Mouse (Mus musculus) midbrain, embryonic 15.5 days (tissue): ENCODE measurements around the gene Cds1. TPM values are rescaled to one million over a fixed set of nuclear protein-coding genes. Genes with fewer than 3 reads are reported as not detected.

Experiments used
- ATAC-seq: fragments of 200-750 bp; cut with Nextera tagmentation; replicated peaks from 2 replicates; pipeline ENCODE4 v1.8.0; 2017; ENCODE audit warnings: moderate TSS enrichment
- H3K27ac ChIP-seq: fragments of 300-500 bp; sonication (generic); 2 replicates; pipeline ENCODE4 v1.5.1; 2015; ENCODE audit warnings: mild to moderate bottlenecking, inconsistent platforms
- H3K27me3 ChIP-seq: fragments of 300-500 bp; sonication (generic); replicated peaks from 2 replicates; pipeline ENCODE4 v1.6.1; 2015; ENCODE audit warnings: inconsistent platforms
- H3K36me3 ChIP-seq: fragments of 300-500 bp; sonication (generic); replicated peaks from 2 replicates; pipeline ENCODE4 v1.6.1; 2015; ENCODE audit warnings: inconsistent platforms
- H3K4me1 ChIP-seq: fragments of 300-500 bp; sonication (generic); 2 replicates; pipeline ENCODE4 v1.6.1; 2015; ENCODE audit warnings: inconsistent platforms
- H3K4me2 ChIP-seq: fragments of 300-500 bp; sonication (generic); 2 replicates; pipeline ENCODE4 v1.6.1; 2015; ENCODE audit warnings: inconsistent platforms, mild to moderate bottlenecking, moderate library complexity
- H3K4me3 ChIP-seq: fragments of 300-500 bp; sonication (generic); 2 replicates; pipeline ENCODE4 v1.5.1; 2015; ENCODE audit warnings: mild to moderate bottlenecking, inconsistent platforms
- H3K9ac ChIP-seq: fragments of 300-500 bp; sonication (generic); 2 replicates; pipeline ENCODE4 v1.6.1; 2015; ENCODE audit warnings: mild to moderate bottlenecking, inconsistent platforms
- H3K9me3 ChIP-seq: fragments of 300-500 bp; sonication (generic); 2 replicates; pipeline ENCODE4 v1.6.1; 2016; ENCODE audit warnings: inconsistent platforms
- WGBS: fragments of 180-500 bp; shearing (Covaris S2); methylation state at CpG from one replicate; pipeline ENCODE4 v1.1.7; 2015; ENCODE audit warnings: mixed read lengths; 5-methylcytosine and 5-hydroxymethylcytosine counted together
- polyA plus RNA-seq: library from polyadenylated mRNA; unstranded; fragments of >200 nt; fragmentation: Nextera tagmentation; extraction: Ambion mirVana; gene quantifications from 2 replicates; pipeline ENCODE4 v1.2.1, GENCODE M21; 2015

The Cds1 gene
- polyA plus RNA-seq, 1 experiment from 2014 or later: 7.2 TPM

DNA sequence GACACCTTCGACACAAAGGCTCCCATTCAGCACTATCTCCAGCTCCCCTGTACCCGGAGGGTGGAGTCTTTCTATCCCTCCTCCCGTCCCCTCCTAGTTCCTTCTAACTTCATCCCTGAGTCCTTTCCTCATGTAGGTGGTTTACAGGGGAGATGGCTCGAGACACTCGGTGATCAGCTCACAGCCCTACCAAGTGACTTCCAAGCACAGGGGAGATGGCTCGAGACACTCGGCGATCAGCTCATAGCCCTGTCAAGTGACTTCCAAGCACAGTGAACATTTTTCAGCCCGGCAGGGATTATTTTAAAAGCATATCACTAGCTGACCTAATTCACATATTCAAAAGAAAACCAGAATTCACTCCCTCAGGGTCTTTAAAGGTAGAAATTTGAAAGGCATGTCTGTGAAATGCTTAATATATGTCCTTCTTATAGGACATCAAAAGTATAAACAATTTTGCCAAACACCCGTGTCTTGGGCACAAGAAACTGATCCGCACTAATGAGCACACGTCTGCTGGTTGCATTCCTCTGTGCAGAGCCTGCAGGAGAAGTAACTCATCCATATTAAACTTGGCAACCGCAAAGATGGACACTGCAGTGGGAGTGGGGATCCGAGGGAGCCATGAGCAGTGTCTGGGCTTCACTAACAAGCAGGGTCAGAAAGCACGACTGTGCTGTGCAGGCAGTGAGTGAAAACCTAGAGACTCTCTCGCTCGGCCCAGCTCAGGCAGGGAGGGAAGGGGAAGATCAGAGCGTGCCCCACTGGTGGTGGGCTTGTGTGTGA, 97.0 kb downstream of the Cds1 start:
- ATAC-seq: no peak; the same call in 1 of the 2 replicates
- 86% methylated on average over 18 of the region's 18 CpGs for WGBS
- Histone ChIP-seq H3K27ac (no peak overlapping the region), H3K4me3 (no peak overlapping the region), H3K9ac (no peak overlapping the region), H3K4me2 (no peak overlapping the region), H3K36me3 (peaks cover 56% of the 10 kb centered on the region), H3K27me3 (no peaks in the 10 kb centered on the region), H3K9me3 (no peaks in the 10 kb centered on the region), H3K4me1 (no peaks in the 10 kb centered on the region)

DNA sequence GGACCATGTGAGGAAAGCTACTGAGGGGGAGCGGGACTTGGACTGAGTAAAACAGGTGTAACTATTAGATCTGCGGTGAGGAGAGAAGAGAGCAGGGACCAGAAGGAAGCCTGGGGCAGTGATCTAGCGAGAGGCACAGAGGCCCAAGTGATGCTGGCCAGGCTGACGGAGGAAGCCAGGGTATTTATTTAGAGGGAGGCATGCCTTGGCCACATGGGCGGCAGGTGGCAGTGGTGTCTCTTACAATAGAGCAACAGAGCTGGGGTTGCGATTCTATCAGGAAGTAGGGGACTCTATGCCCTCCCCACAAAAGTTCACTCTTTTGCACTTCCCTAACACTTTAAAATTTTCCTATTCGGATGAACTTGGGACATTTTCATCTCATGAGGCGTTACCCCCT, 97.7 kb downstream of the Cds1 start:
- no peaks in the 10 kb centered on the region for H3K4me1 ChIP-seq
- WGBS: 83% methylated on average over 8 of the region's 8 CpGs
- H3K36me3 ChIP-seq: peaks cover 60% of the 10 kb centered on the region
- H3K9ac ChIP-seq: no peak overlapping the region
- no peak overlapping the region for H3K4me2 ChIP-seq
- H3K9me3 ChIP-seq: no peaks in the 10 kb centered on the region
- no peak overlapping the region for H3K27ac ChIP-seq
- no peak for ATAC-seq
- no peaks in the 10 kb centered on the region for H3K27me3 ChIP-seq
- H3K4me3 ChIP-seq: no peak overlapping the region

DNA sequence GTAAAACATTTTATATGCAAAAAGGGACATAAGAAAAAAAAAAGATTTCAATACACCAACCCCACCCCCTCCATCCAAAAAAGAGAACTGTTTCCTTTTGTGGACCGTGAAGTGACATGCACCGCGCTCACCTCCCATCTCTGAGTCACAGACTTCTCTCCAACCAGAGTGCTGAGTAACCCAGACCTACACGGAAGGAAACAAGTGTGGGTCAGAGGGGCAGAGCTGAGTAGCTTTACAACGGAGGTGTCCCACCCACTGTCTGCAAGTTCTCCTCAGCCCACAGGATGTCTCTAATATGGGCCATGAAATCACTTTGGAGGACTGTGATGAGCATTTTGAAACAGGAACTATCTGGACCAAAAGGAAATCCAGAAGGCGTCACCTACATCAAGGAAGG, 99.0 kb downstream of the Cds1 start:
- H3K4me2 ChIP-seq: no peak overlapping the region
- ATAC-seq: no peak
- no peaks in the 10 kb centered on the region for H3K4me1 ChIP-seq
- H3K27ac ChIP-seq: no peak overlapping the region
- H3K4me3 ChIP-seq: no peak overlapping the region
- no peaks in the 10 kb centered on the region for H3K27me3 ChIP-seq
- H3K9me3 ChIP-seq: no peaks in the 10 kb centered on the region
- H3K36me3 ChIP-seq: peaks cover 70% of the 10 kb centered on the region
- WGBS: 92% methylated on average over 6 of the region's 6 CpGs
- H3K9ac ChIP-seq: no peak overlapping the region

DNA sequence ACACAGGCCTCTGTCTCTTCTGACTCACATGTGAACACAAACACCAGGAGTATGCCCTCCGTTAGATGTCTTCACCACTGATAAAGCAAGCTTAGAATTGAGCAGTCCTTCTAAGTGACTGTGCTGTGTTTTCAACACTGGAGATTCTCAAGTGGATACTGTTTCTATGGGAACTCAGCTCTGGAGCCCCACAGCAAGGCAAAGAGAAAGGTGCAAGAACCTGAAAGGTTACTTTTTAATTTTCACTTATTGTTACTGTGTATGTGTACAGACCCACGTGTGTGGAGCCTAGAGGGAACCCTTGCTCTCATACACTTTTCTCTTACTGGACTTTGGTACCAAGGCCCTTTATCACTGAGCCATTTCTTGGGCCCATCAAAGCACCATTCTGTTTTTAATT, 101.8 kb downstream of the Cds1 start:
- Histone ChIP-seq H3K27me3 (no peaks in the 10 kb centered on the region), H3K4me1 (no peaks in the 10 kb centered on the region), H3K9me3 (no peaks in the 10 kb centered on the region), H3K27ac (no peak overlapping the region), H3K9ac (no peak overlapping the region), H3K4me2 (no peak overlapping the region), H3K36me3 (peaks cover 71% of the 10 kb centered on the region), H3K4me3 (no peak overlapping the region)
- WGBS: 75% methylated on average over 2 of the region's 2 CpGs
- ATAC-seq: no peak

Other genes with a start within 250 kb of the Cds1 start
- gene Nkx6-1, start 100.1 kb upstream of the Cds1 start, polyA plus RNA-seq: 2.1 and 2.5 TPM in 2 replicates